Mouse (Mus musculus): ENCODE measurements around the gene Mcm2. TPM values are rescaled to one million over a fixed set of nuclear protein-coding genes. Genes with fewer than 3 reads are reported as not detected.

Mcm2 gene
- polyA plus RNA-seq (2015; fragmentation: Nextera tagmentation; extraction: Ambion mirVana) = 99.4 and 100 TPM in 2 replicates

- Histone ChIP-seq H3K4me3 (peak within 1 kb of the TSS; percentile 69), H3K36me3 (peaks cover 33% of the 10 kb centered on the region), H3K27ac (peak within 1 kb of the TSS; percentile 85), H3K9me3 (no peaks in the 10 kb centered on the region), H3K4me2 (peak within 1 kb of the TSS; percentile 84), H3K9ac (peak within 1 kb of the TSS; percentile 60), H3K27me3 (no peaks in the 10 kb centered on the region), H3K4me1 (peaks cover 37% of the 10 kb centered on the region)
- WGBS = under 1% methylated on average over 33 of the region's 33 CpGs
- ATAC-seq (ENCODE audit: insufficient number of reproducible peaks, low FRiP score, low TSS enrichment, low read depth) = peak; percentile 83
These were observed at the start of gene Mcm2 for GRCm38 (mm10) chr6:88898534-88899048. Gene Mcm2, minus strand, starts transcription at chr6:88898780.

DNA sequence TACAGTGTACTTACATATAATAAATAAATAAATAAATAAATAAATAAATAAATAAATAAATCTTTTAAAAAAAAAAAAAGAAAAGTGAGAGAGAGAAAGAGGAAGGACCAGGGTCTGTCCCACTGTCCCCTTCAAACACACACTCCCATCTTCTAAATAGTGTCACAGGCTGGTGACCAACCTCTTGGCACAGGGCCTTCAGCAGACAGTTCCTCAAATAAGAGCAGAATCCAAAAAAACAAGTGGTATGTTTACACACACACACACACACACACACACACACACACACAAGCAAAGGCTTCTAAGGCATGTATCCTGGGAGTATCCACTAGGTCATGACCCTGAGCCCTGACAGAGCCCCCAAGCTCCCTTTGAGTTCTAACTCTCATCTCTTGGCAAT, 49.2 kb upstream of the Mcm2 start:
- no peak overlapping the region for H3K9ac ChIP-seq
- H3K27me3 ChIP-seq = no peaks in the 10 kb centered on the region
- no peak overlapping the region for H3K4me2 ChIP-seq
- no peaks in the 10 kb centered on the region for H3K36me3 ChIP-seq
- ATAC-seq (ENCODE audit: insufficient number of reproducible peaks, low FRiP score, low TSS enrichment, low read depth) = no peak
- no peak overlapping the region for H3K4me3 ChIP-seq
- no peaks in the 10 kb centered on the region for H3K9me3 ChIP-seq
- peaks cover 2% of the 10 kb centered on the region; the same call in 1 of the 2 replicates for H3K4me1 ChIP-seq
- no peak overlapping the region for H3K27ac ChIP-seq

DNA sequence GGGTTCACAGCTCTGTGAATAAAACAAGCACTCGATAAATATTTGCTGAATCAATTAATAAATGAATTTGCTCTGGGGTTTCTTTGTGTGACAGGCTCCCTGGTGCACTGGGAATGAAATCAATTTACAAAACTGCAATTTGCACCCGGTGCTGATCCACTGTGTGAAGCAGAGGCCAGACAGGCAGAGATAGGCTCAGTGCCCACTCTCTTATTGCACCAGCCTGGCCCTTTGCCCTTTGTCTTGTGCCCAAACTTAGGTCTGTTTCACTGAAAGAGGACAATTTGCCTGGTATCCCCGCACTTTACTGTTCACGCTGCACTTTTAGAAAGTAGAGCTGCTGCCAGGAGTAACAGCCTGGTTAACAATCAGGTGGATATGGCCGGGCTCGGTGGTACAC, 47.9 kb upstream of the Mcm2 start:
- WGBS = 86% methylated on average over 6 of the region's 6 CpGs
- H3K36me3 ChIP-seq = no peaks in the 10 kb centered on the region

DNA sequence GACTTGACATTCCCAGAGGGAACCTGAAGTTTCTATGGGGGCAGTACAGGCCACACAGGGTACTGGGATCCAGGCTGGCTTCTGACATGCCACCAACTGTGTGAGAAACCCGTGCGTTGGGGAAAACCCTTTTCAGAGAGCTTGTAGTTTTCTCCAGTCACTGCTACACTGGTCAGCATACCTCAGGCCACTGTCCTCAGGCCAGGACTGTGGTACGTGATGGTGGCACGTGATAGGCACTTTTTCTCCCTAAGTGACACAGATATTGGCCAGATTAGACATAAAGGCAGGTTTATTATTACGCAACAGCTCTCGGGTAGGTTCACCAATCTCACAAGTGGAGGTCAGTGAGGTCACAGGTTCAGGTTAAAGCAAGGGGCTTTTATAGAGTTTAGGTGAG, 45.1 kb upstream of the Mcm2 start:
- Histone ChIP-seq H3K9ac (no peak overlapping the region), H3K36me3 (no peaks in the 10 kb centered on the region), H3K27ac (no peak overlapping the region), H3K4me2 (no peak overlapping the region), H3K27me3 (no peaks in the 10 kb centered on the region), H3K9me3 (no peaks in the 10 kb centered on the region), H3K4me3 (no peak overlapping the region), H3K4me1 (peaks cover 30% of the 10 kb centered on the region)
- WGBS = 71% methylated on average over 6 of the region's 6 CpGs
- ATAC-seq (ENCODE audit: insufficient number of reproducible peaks, low FRiP score, low TSS enrichment, low read depth) = no peak

More for the DNA sequence above, 47.9 kb upstream of the Mcm2 start:
- Histone ChIP-seq H3K4me3 (no peak overlapping the region), H3K27ac (no peak overlapping the region), H3K4me2 (no peak overlapping the region), H3K9ac (no peak overlapping the region), H3K27me3 (no peaks in the 10 kb centered on the region), H3K9me3 (no peaks in the 10 kb centered on the region), H3K4me1 (peaks cover 8% of the 10 kb centered on the region)
- no peak for ATAC-seq (ENCODE audit: insufficient number of reproducible peaks, low FRiP score, low TSS enrichment, low read depth)

GRCm38 (mm10) chr6:88942595-88942994, 44.0 kb upstream of the Mcm2 start:
- no peak overlapping the region for H3K9ac ChIP-seq
- H3K4me3 ChIP-seq = no peak overlapping the region
- H3K4me2 ChIP-seq = no peak overlapping the region
- 48% methylated on average over 8 of the region's 8 CpGs for WGBS
- peaks cover 31% of the 10 kb centered on the region for H3K4me1 ChIP-seq
- H3K27me3 ChIP-seq = no peaks in the 10 kb centered on the region
- no peak overlapping the region for H3K27ac ChIP-seq
- H3K36me3 ChIP-seq = no peaks in the 10 kb centered on the region
- no peaks in the 10 kb centered on the region for H3K9me3 ChIP-seq
- ATAC-seq (ENCODE audit: insufficient number of reproducible peaks, low FRiP score, low TSS enrichment, low read depth) = no peak

DNA sequence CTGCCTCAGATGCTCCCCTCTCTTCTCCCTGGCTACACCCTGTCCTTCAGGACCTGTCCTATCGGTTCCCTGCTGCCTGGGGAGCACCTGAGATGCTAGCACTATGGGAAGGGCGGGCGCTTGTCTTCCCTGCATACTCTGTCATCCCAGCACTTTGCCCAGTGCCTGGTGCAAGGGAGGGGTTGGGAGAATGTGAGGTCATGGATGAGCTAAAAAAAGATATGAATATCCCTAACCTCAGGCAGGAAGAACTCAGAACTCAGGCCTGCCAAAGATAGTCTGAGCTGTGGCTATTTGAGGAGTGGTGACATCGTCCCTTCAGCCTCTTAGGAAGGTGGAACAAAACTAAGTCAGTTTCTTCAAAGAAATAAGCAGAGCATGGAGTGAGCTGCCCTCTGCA, 43.0 kb upstream of the Mcm2 start:
- H3K9me3 ChIP-seq = no peaks in the 10 kb centered on the region
- no peak overlapping the region for H3K4me2 ChIP-seq
- WGBS = 79% methylated on average over 4 of the region's 4 CpGs
- ATAC-seq (ENCODE audit: insufficient number of reproducible peaks, low FRiP score, low TSS enrichment, low read depth) = 0 out of 2 replicates have a peak, but pooled peaks have one; percentile 6
- H3K27me3 ChIP-seq = no peaks in the 10 kb centered on the region
- H3K27ac ChIP-seq = no peak overlapping the region
- H3K36me3 ChIP-seq = no peaks in the 10 kb centered on the region
- no peak overlapping the region for H3K4me3 ChIP-seq
- peaks cover 31% of the 10 kb centered on the region for H3K4me1 ChIP-seq
- no peak overlapping the region for H3K9ac ChIP-seq

- Histone ChIP-seq H3K4me3 (no peak overlapping the region), H3K4me2 (no peak overlapping the region), H3K9me3 (no peaks in the 10 kb centered on the region), H3K27me3 (no peaks in the 10 kb centered on the region), H3K36me3 (no peaks in the 10 kb centered on the region), H3K4me1 (peaks cover 37% of the 10 kb centered on the region), H3K27ac (0 out of 2 replicates have a peak overlapping the region, but pooled peaks have one; percentile 11), H3K9ac (no peak overlapping the region)
- 65% methylated on average over 9 of the region's 9 CpGs for WGBS
- ATAC-seq (ENCODE audit: insufficient number of reproducible peaks, low FRiP score, low TSS enrichment, low read depth) = no peak
These were observed 41.7 kb upstream of the Mcm2 start for GRCm38 (mm10) chr6:88940090-88940916.

- Histone ChIP-seq H3K27ac (peak overlapping the region; percentile 69), H3K4me1 (peaks cover 42% of the 10 kb centered on the region), H3K4me3 (no peak overlapping the region), H3K36me3 (no peaks in the 10 kb centered on the region), H3K27me3 (no peaks in the 10 kb centered on the region), H3K9me3 (no peaks in the 10 kb centered on the region), H3K9ac (no peak overlapping the region), H3K4me2 (no peak overlapping the region)
- WGBS = 44% methylated on average over 12 of the region's 12 CpGs
- ATAC-seq (ENCODE audit: insufficient number of reproducible peaks, low FRiP score, low TSS enrichment, low read depth) = peak; percentile 50; the same call in 1 of the 2 replicates
These were observed 40.9 kb upstream of the Mcm2 start for GRCm38 (mm10) chr6:88939281-88940089.

DNA sequence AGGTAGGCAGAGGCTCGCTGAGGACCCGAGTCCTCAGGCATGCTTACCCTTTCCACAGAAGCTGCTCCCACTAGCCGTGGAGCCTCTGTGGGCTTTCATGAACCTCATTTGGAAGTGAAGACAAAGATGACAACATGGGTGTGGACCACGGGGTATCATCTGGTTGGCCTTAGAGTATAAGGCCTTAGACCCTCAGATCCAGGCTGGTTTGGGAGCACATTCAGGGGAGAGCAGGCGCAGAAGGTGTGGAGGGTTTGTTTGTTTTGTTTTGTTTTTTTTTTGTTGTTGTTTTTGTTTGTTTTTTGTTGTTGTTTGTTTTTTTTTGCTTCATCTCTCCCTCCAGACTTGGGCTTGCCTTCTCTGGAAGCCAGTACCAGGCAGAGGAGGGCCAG, 40.1 kb upstream of the Mcm2 start:
- H3K36me3 ChIP-seq = no peaks in the 10 kb centered on the region
- 64% methylated on average over 5 of the region's 5 CpGs for WGBS
- peak overlapping the region; percentile 69 for H3K27ac ChIP-seq
- H3K27me3 ChIP-seq = no peaks in the 10 kb centered on the region
- no peak overlapping the region for H3K4me3 ChIP-seq
- ATAC-seq (ENCODE audit: insufficient number of reproducible peaks, low FRiP score, low TSS enrichment, low read depth) = no peak
- H3K4me1 ChIP-seq = peaks cover 43% of the 10 kb centered on the region
- no peak overlapping the region for H3K9ac ChIP-seq
- H3K9me3 ChIP-seq = no peaks in the 10 kb centered on the region
- no peak overlapping the region for H3K4me2 ChIP-seq

- peaks cover 43% of the 10 kb centered on the region for H3K4me1 ChIP-seq
- H3K4me3 ChIP-seq = no peak overlapping the region
- H3K27me3 ChIP-seq = no peaks in the 10 kb centered on the region
- H3K27ac ChIP-seq = no peak overlapping the region
- no peak for ATAC-seq (ENCODE audit: insufficient number of reproducible peaks, low FRiP score, low TSS enrichment, low read depth)
- no peak overlapping the region for H3K9ac ChIP-seq
- no peaks in the 10 kb centered on the region for H3K36me3 ChIP-seq
- WGBS = 48% methylated on average over 4 of the region's 4 CpGs
- H3K4me2 ChIP-seq = no peak overlapping the region
- no peaks in the 10 kb centered on the region for H3K9me3 ChIP-seq
These were observed 39.5 kb upstream of the Mcm2 start for GRCm38 (mm10) chr6:88937971-88938663.

- H3K9ac ChIP-seq = no peak overlapping the region
- H3K9me3 ChIP-seq = no peaks in the 10 kb centered on the region
- no peaks in the 10 kb centered on the region for H3K36me3 ChIP-seq
- H3K27ac ChIP-seq = no peak overlapping the region
- H3K27me3 ChIP-seq = no peaks in the 10 kb centered on the region
- H3K4me1 ChIP-seq = peaks cover 37% of the 10 kb centered on the region
- H3K4me3 ChIP-seq = no peak overlapping the region
- H3K4me2 ChIP-seq = no peak overlapping the region
- WGBS = 51% methylated on average over 4 of the region's 4 CpGs
- no peak for ATAC-seq (ENCODE audit: insufficient number of reproducible peaks, low FRiP score, low TSS enrichment, low read depth)
These were observed 38.6 kb upstream of the Mcm2 start for GRCm38 (mm10) chr6:88937214-88937549.
